Mouse (Mus musculus): Measurements from ENCODE around the gene Upp2.
A peak's percentile ranks its signal among the peaks of the same experiment; 100 is the strongest.

Gene Upp2

DNA sequence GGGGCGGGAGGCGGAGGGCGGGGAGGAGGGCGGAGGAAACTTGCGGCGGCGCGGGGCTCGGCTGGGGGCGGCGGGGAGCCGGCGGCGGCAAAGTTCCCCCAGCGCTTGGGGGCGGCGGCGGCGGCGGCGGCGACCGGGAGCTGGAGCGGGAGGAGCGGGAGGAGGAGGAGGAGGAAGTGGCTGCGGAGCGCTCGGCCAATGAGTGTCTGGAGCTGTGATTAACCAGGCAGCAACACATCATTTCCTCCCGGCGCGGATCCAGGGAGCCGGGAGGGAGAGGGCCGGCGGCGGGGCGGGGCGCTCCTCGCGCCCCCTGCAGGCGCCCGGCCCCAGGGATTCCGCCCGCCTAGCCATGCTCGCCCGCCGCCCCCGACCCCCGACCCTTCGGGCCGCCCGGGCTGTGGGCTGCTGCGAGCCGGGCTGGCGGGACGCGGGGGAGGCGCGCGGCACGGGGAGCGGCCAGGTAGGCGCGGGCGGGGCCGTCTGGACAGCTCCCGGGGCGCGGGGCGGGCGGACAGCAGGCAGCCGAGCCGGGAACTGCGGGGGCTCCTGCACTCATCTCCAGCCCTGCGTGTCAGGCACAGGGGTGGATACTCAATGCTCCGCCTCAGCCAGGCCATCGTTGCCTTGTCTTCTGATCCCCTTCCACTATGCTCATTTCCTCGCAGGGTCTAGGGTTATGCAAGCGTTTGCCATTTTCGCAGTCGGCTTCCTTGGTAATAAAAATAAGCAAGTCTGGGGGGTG, at the start of gene Upp2, which contains the start of gene Acvr1:
TSS of gene Upp2 (plus strand) at position 233 of the 745 bp plus-strand sequence.
TSS of gene Acvr1 (minus strand) at position 92 of the 745 bp plus-strand sequence.
- DNase-seq = peak; percentile 92 to 94

DNA sequence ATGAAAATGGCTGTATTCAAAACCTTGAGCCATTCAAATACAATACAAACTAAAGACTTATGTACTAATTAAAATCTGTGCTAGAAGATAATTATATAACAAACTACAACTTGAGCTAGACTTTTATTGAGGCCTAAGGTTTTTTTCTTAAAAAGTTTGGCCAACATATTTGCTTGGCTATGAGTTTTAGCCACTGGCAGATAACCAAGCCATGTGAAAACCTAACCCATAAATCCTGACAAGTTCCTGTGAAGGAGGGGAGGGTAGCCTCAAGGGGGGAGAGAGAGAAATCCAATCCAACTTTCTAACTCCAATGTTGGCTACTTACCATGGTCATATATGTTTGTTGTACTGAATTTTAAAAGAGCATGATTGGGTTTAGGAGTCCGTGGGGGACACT, 48.6 kb upstream of the Upp2 start:
- DNase-seq = no peak

DNA sequence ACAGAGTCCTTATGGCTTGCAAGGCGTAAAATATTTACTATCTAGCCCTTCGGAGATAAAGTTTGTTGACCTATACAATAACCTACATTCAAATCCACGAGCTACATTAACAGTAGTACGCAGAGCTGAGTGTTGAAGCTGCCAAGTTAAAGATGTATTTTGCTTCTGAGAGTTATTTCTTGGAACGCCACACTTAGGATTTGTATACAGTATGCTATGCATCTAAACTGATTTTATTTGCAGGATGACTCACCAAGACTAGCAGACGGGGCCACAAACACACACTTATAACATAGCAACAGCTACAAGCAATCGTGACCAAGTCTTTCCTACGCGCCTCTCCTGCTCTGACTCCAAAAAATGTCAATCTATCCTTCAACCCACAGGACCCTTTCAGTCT, 46.4 kb upstream of the Upp2 start:
- no peak for DNase-seq

DNA sequence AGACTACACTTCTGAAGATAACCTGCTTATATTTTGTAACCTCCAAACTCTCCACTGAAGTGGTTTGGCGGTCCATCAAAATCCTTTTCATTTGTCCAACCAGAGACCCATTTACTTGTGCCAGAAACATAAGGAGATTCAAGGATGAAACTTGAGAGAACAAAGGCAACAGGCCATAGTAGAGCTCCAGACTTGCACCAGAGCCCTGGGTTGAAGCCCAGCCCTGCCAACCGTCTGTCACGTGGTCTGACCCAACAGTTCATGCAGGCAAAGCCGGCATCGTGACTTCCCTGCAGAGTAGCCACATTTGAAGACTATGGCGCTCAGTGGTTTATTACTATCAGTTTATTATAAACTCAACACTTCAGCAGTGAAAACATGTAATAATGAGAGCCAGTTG, 45.5 kb upstream of the Upp2 start:
- DNase-seq = peak in 1 of 2 experiments; percentile 60

DNA sequence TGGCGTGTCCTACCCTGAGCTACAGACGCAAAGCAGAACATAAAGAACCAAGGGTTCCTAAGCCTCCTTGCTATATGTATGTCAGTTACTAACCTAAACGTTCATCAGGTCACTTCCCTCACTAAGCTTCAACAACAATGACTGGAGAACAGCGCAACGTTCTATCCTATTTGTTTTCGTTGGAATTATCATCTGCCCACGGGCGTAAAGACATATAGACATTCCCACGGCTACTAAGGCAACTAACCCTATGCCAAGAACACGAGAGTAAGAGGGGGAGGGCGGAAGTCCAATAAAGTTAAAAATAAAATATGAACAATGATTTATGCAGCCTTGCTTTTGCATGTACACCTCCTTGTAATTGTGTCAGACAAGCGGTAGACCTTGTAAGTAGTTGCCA, 44.0 kb upstream of the Upp2 start:
- no peak for DNase-seq

DNA sequence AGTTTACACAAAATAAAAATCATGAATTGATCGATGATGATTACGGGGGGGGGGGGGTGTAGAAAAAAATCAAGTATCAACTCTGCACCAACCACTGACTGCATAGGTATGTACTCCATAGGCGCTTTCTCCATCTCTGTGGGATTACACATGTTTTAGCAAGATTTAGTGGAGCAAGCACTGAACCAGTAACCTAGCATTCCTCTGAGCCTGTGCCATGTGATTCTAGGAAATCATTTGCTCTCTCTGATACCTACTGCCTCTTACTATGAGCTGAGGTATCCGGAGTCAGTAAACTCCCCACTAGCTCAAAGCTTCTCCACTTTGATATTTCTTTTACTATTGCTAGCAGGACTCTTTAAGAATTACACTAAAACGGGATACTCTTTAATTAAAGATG, 43.2 kb upstream of the Upp2 start:
- DNase-seq = no peak

DNA sequence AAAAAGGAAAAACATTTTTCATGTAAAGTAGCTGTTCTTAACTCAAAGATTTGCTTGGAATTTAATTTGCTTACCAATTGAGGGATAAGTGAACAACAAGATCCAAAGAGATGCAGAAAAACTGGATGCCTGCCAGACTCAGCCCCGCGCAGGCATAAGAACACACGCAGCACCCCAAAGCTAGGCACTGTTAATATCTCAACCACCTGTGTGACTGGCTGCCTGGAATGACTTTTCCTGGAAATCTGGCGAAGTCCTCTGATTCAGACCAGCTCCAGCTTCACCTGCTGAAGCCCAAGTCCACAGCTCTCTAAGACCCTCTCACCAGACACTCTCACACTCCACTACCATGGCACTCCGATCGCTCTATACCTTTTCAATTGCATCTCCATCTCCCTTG, 42.7 kb upstream of the Upp2 start:
- peak in 1 of 2 experiments; percentile 34 for DNase-seq

DNA sequence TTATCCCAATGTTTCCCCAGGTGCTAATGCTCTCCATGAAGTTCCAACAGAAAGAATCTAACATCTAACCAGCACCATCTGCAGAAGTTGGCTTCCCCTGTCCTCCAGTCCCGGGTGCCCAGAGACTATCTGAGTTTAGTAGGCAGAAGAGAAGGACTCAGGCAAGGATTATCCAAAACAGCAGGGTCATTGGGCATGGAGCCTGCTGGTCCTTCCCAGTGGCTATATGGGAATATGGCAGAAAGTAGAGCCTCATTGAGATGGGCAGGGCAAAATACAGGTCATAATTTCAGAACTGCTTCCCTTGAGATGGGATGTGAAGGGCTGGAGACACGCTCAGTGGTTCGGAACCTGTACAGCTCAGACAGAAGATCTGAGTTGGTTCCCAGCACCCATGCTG, 39.3 kb upstream of the Upp2 start:
- DNase-seq = peak in 1 of 2 experiments; percentile 38

DNA sequence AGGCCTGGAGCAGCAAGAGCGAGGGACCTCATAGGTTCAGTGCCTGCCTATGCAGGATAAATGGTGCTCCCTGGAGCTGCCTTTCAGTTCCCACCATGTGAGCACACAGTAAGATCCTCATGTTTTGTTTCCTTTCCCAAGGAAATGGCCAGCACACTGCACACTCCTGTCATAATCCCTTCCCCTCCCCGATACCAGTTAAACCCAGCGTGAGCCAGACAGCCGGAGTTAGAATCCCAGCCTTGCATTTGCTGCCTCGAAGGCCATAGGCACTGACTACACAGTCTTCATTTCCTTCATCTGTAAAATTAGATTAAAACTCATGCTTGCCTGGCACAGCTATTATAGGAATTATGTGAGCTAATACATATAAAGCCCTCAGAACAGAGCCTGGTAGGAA, 37.7 kb upstream of the Upp2 start:
- DNase-seq = no peak

DNA sequence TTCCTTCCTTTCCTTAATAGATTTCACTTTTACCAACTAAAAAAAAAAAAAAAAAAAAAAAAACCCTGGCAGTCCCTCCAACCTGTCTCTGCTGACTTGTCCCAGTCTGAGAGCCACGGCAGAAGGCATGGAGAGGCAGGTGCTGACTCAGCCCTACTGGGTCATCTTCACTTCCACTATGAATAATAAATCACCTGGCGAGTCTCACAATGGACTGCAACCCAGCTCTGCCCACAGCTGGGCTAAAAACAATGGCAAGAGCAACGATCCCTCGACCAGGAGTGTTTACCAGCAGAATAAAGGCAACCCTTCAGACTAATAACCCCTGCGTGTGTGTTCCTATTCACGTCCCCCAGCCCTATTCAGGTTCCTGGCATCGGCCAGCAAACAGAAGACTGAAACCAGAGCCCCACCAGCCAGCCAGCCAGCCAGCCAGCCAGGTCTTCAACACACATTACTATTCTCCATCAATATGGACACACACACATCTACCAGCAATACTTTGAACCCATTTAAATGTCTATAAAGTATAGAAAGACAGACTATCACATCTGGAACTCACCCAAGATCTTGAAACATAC, 37.1 kb upstream of the Upp2 start:
- peak; percentile 50 to 64 for DNase-seq

DNA sequence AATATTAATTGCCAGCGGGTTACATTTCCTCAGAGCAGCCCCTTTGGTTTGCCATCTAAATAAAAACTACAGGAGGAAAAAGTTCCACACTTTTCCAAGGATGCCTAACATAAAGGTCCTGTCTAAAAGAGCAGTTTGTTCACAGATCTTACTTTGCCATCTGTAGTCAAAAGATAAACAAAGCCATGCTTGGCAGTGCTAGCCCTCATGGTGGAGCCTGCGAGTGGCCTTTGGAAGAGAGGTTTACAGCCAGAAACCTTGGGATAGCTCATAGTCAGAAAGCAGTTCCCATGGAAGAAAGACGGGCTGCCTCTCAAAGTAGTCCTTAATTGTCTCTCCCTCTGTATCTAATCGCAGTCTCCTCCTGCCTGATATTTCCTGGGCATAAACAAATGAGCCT, 36.6 kb upstream of the Upp2 start:
- DNase-seq = no peak

DNA sequence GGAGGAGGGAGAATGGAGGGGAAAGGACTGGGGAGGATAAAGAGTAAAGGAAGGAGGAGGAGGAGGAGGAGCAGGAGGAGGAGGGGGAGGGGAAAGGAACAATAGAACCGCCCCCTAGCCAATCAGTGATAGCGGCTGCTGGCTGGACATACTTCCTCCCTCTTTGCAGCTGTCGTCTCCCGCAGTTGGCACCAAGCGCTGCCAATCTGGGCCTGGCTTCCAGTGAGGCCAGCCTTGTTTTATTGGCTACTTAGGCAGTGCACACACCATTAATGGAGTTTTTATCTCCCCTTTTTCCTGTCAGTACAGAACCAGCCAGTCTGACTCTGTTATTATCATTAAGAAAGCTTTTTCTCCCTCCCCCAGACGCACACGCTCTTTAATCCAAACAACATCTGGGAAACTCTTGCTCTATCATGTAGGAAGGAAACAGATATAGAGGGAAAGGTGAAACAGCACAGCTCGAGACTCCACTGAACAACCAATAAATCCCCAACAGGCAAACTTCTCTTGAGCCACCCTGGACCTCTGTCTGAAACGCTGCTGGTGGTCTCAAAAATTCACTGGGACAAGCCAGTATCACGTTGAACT, 34.7 kb upstream of the Upp2 start:
- DNase-seq = peak; percentile 45 to 69

DNA sequence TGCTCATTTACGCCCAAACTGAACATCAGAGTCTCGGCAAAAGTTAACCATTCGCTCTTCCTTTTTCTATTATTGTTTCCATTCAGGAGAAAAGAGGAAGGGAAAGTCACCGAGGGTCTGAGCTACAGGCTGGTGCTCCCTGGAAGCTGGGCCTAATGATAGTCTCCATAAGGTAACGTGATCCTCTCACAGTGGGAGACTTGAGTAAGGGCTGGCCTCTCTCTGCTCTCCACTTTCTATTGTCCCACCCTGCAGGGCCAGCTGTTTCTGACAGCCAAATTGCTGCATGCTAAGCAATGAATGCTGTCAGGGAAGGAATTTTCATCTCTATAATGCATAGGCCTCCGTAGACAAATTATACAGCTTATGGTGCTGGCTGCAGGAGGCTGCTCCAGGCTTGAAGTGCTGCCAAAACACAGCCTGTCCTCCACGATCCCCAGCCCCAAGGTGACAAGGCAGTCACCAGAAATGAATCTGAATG, 33.5 kb upstream of the Upp2 start:
- peak; percentile 73 to 78 for DNase-seq

DNA sequence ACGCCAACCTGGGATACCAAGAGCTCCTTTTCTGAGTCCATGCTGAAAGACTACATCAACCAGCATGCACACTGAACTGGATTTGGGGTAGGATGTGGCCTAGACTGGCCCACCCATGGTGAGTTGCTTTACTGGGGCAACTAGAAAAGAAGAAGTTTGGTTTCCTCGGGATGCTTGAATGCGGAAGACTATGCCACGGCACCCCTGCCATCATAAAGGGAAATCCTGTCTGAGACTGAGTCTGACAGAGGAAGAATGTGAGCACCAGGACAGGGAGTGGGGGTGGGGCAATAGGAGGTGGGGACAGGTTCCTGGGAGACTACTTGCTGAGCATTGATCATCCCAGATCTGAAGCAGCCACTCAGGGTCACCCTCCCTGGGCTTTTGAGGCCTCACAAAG, 32.7 kb upstream of the Upp2 start:
- no peak for DNase-seq

DNA sequence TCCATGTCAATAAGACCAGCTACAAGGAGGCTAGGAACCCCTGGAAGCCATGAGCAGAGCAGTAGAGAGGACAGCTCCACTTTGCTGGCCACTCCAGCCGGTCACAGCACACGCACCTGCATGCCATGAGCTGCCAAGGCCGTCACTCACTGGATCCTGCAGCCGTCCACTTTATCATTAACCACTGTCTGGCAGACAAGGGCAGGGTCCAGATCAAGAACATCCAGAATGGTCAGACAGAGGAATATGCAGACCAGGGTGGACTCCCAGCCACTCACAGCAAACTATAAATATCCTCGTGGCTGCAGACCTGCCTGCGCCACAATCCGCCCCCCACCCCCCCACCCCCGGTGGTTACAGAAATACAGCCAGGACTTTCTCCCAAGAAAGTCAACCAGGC, 31.9 kb upstream of the Upp2 start:
- no peak for DNase-seq

DNA sequence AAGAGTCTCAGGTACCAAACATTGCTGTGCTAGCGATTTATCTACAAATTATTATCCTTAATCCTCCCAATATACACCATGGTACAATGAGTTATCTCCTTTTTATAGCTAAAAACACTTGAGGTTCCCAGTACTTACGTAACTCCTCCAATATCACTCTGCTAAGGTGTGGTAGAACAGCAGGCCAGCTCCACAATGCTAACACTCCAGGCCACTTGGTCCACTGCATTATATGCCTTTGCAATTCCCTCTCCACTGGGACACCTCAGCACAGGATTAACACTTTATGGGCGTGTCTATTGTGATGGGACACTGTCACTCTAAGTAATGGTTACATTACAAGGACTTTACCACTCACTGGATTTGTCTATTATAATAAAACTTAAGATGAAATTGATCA, 30.3 kb upstream of the Upp2 start:
- DNase-seq = no peak

DNA sequence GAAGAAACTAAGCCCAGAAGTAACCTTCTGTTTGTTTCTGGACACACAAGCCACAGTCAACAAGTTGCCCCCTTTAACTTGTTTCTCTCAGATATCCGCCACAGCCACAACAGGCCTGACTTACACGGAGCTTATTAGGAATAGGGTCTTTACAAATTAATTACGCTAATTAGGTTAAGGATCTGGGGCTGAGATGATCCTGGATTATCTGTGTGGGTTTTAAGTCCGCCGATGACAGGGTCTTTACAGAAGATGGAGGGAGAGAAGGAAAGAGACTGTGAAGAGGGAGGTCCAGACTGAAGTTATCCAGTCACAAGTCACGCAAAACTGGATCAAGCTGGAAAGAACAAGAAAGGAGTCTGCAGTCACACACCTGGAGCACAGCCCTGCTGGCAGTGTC, 28.9 kb upstream of the Upp2 start:
- DNase-seq = no peak

DNA sequence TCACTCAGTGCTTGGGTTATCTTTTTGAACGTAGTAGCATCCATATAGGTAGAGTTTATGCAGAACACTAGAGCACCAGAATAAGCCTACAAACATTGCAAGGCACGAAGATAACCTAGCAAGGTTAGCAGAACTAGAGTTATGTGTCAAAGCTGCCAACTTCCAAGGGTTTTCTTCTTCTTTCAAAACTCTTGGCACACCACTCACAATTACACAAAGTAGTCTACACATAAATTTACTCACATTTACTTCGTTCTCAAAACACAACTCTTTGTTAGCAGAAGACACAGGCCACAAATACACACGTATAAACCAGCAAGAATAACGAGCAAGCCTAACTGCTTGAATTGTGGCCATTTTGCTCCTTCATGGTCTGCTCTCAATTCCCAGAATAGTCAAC, 23.8 kb upstream of the Upp2 start:
- DNase-seq = no peak

DNA sequence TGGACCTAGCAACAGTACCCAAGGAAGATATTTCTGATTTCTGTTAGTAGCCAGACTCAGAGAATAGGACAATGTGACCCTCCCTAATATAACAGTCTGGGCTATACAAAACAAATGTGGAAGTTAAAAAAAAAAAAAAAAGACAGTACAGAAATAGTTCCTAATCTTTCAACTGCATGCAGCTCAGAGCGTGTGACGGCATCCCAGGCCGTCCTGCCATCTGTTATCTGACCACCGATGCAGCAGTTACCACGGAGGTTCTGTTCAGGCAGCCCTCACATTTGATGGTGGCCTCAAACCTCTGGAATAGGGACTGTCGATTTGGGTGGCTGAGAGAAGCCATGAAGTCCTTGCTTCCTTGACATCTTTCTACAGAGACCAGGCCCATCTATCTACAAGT, 22.7 kb upstream of the Upp2 start:
- peak in 1 of 2 experiments; percentile 39 for DNase-seq

DNA sequence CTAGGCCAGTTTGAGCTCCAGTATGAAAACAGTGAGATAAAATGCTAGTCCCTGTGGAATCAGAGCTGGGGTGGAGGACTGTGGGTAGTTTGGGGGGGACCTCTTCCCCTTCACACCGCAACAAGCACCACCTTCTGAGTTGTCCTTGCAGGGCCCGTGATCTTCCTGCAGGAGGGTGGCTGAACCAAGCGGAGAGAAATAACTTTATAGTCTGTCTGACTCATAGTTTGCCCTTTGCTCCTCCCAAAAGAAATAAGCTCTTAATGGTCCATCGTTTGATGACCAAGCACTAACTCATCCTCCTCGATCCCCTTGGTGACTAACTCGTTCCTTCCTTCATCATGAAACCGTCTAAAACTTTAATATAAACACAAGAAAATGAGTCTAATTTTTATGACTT, 20.8 kb upstream of the Upp2 start:
- no peak for DNase-seq

DNA sequence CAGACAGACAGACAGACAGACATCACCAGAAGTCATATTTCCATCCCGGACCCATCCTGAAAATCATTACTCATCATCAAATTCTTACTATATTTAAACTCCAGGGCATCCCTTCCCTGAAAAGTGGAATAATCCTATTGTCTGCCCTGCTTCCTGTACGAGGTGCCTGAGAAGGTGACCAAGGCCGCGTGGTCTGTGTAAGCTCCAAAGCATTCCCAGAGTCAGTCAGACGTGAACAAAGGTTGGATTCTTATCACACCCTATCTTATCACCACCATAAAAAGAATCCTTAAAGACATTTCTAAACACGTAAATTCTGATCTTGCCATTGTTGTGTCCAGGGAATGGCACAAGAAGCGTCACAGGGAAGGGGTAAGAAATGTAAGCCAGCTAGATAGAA, 18.2 kb upstream of the Upp2 start:
- no peak for DNase-seq

DNA sequence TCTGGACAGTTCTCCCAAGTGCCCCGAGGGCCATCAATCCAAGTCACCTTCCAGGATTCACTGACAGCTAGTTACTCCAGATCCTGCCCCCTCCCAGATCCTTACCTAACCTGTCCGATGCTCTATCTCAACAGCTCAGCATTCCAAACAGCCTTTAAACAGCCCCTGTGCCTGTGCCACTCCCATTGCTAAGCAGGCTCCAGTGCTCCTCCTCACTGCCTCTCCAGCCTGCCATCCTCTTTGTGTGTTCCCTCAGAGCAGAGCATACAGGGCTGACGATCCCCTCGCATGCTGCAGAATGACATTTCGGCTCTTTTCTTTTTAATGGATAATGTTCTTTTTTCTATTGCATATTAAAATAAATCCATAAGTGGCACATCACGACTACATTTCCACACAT, 17.1 kb upstream of the Upp2 start:
- DNase-seq = no peak

DNA sequence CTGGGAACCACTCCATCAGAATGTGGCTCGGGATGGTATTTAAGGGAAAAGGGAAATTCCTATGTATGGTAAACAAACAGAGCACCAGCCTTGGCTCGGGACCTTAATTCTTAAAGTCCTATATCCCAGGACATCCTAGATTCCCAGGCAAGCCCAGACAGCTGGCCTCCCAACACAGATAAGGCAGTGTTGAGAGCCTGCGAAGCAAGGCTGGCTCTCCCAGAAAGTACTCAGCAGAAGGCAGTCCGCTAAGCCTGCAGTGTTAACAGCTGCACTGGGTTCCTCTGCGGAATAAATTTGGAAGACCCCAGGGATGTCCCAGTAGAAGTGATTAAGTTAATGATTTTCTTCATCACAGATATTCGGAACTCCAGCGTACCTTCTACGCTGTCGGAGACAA, 16.6 kb upstream of the Upp2 start:
- no peak for DNase-seq

DNA sequence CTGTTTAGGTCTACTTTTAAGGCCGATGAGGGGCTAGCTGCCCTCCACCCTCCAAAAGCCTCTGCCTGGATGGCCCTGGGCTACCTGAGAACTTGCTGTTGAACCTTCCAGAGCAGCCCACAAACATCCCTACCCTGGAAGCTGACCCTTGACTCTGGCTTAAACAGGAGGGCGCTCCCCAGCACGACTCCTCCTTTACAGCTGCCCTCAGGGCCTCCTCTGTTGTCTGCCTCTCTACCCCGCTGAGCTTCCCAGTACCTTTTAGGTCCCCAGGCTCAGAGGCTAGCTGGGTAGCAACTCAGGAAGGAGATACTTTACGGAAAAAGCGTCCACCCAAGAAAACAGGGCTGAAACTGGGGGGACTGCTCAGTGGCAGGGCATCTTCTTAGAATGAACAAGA, 15.2 kb upstream of the Upp2 start:
- DNase-seq = no peak
